Mouse (Mus musculus) erythroblast, embryonic 14.5 days (primary cell): ENCODE results near the gene Slc22a22.

Experiments used
- GATA1 ChIP-seq: IDR thresholded peaks from 2 replicates; pipeline ENCODE4 v1.6.1; 2012; ENCODE audit warnings: low read length, inconsistent platforms, mixed read lengths
- TAL1 ChIP-seq: IDR thresholded peaks from 3 replicates; pipeline ENCODE4 v1.6.1; 2012; ENCODE audit warnings: low read length, inconsistent platforms, mixed read lengths

- no peak for TF ChIP-seq GATA1
- TF ChIP-seq TAL1 = no peak
These were observed 32.1 kb upstream of the Slc22a22 start for GRCm38 (mm10) chr15:57509185-57510172.
